Mouse (Mus musculus) forebrain, embryonic 12.5 days (tissue): ENCODE data around the gene Gckr. TPM values are rescaled to one million over a fixed set of nuclear protein-coding genes. Genes with fewer than 3 reads are reported as not detected.
"Not testable (repeated sequence)": the region's sequence is repeated elsewhere in the genome, so short reads cannot be mapped to it uniquely, and the experiment has no call there.

ENCODE experiments used
- ATAC-seq: fragments of 200-750 bp; cut with Nextera tagmentation; 2 replicates; pipeline ENCODE4 v1.8.0; 2017; ENCODE audit warnings: moderate TSS enrichment; ENCODE audit not compliant: low FRiP score
- H3K27ac ChIP-seq: fragments of 300-500 bp; sonication (generic); 2 replicates; pipeline ENCODE4 v1.5.1; 2016; ENCODE audit warnings: mild to moderate bottlenecking
- H3K27me3 ChIP-seq: fragments of 300-500 bp; sonication (generic); 2 replicates; pipeline ENCODE4 v1.6.1; 2016; ENCODE audit warnings: mild to moderate bottlenecking
- H3K36me3 ChIP-seq: fragments of 300-500 bp; sonication (generic); replicated peaks from 2 replicates; pipeline ENCODE4 v1.6.1; 2016; ENCODE audit warnings: mild to moderate bottlenecking
- H3K4me1 ChIP-seq: fragments of 300-500 bp; sonication (generic); 2 replicates; pipeline ENCODE4 v1.6.1; 2016
- H3K4me2 ChIP-seq: fragments of 300-500 bp; sonication (generic); 2 replicates; pipeline ENCODE4 v1.6.1; 2016; ENCODE audit warnings: mild to moderate bottlenecking, moderate library complexity
- H3K4me3 ChIP-seq: fragments of 300-500 bp; sonication (generic); replicated peaks from 2 replicates; pipeline ENCODE4 v1.5.1; 2016; ENCODE audit warnings: mild to moderate bottlenecking
- H3K9ac ChIP-seq: fragments of 300-500 bp; sonication (generic); 2 replicates; pipeline ENCODE4 v1.6.1; 2016; ENCODE audit warnings: mild to moderate bottlenecking
- H3K9me3 ChIP-seq: fragments of 300-500 bp; sonication (generic); 2 replicates; pipeline ENCODE4 v1.6.1; 2016
- WGBS: fragments of 180-500 bp; shearing (Covaris S2); methylation state at CpG from one replicate; pipeline ENCODE4 v1.1.7; 2016; 5-methylcytosine and 5-hydroxymethylcytosine counted together
- polyA plus RNA-seq: library from polyadenylated mRNA; unstranded; fragments of >200 nt; fragmentation: Nextera tagmentation; extraction: Ambion mirVana; gene quantifications from 2 replicates; pipeline ENCODE4 v1.2.1, GENCODE M21; 2016

Gene Gckr
- polyA plus RNA-seq, 1 experiment from 2014 or later: not detected

DNA sequence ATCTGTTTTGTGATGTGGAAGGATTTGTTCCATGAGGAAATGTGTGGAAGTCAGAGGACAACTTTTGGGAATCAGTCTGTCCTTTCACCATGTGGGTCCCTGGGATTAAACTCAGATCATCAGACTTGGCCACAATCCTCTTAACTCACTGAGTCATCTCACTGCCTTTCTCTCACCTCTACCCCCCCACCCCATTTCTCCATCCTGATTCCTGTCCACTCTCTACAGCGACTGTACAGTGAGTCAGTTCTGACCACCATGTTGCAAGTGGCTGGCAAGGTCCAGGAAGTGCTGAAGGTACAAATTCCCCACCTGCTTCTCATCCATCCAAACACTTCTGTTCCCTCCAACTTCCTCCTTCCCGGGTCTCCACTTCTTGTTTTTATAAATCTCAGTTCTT is 1.2 kb downstream of the Gckr start:
- Histone ChIP-seq H3K4me2 (no peak overlapping the region), H3K27ac (no peak overlapping the region), H3K9me3 (no peaks in the 10 kb centered on the region), H3K36me3 (peaks cover 2% of the 10 kb centered on the region; the same call in 1 of the 2 replicates), H3K4me1 (peaks cover 19% of the 10 kb centered on the region), H3K27me3 (no peaks in the 10 kb centered on the region; the same call in 1 of the 2 replicates), H3K4me3 (no peak overlapping the region), H3K9ac (no peak overlapping the region)
- WGBS: 79% methylated on average over 2 of the region's 2 CpGs
- ATAC-seq: no peak

DNA sequence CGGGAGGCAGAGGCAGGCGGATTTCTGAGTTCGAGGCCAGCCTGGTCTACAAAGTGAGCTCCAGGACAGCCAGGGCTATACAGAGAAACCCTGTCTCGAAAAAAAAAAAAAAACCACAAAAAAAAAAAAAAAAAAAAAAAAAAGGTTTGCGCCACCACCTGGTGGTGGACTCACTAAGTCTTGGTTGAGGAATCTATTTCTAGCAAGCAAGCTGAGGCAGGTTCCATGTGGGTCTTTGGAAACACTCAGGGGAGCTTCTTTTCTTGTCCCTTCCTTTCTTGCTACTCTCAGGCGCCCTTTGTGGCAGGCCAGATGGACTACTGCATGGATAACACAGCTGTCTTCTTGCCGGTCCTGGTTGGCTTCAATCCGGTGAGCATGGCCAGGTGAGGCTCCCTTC is 4.6 kb downstream of the Gckr start:
- H3K4me2 ChIP-seq: no peak overlapping the region
- no peaks in the 10 kb centered on the region for H3K36me3 ChIP-seq
- H3K4me3 ChIP-seq: no peak overlapping the region
- no peaks in the 10 kb centered on the region; the same call in 1 of the 2 replicates for H3K27me3 ChIP-seq
- no peak for ATAC-seq
- H3K4me1 ChIP-seq: no peaks in the 10 kb centered on the region
- no peak overlapping the region for H3K27ac ChIP-seq
- WGBS: 77% methylated on average over 8 of the region's 8 CpGs
- no peak overlapping the region for H3K9ac ChIP-seq
- no peaks in the 10 kb centered on the region for H3K9me3 ChIP-seq

- ATAC-seq: no peak
- Histone ChIP-seq H3K4me3 (no peak overlapping the region), H3K27ac (no peak overlapping the region), H3K4me1 (no peaks in the 10 kb centered on the region), H3K9ac (no peak overlapping the region), H3K9me3 (no peaks in the 10 kb centered on the region), H3K27me3 (no peaks in the 10 kb centered on the region), H3K36me3 (no peaks in the 10 kb centered on the region), H3K4me2 (no peak overlapping the region)
- WGBS: 88% methylated on average over 6 of the region's 6 CpGs
Measured at GRCm38 (mm10) chr5:31303093-31303492, 5.8 kb downstream of the Gckr start.

- Histone ChIP-seq H3K9ac (no peak overlapping the region), H3K27me3 (no peaks in the 10 kb centered on the region), H3K4me1 (no peaks in the 10 kb centered on the region), H3K36me3 (no peaks in the 10 kb centered on the region), H3K4me3 (no peak overlapping the region), H3K27ac (no peak overlapping the region), H3K4me2 (no peak overlapping the region), H3K9me3 (no peaks in the 10 kb centered on the region)
- WGBS: 89% methylated on average over 8 of the region's 8 CpGs
- no peak for ATAC-seq
Measured at GRCm38 (mm10) chr5:31312806-31313205, 15.6 kb downstream of the Gckr start.

DNA sequence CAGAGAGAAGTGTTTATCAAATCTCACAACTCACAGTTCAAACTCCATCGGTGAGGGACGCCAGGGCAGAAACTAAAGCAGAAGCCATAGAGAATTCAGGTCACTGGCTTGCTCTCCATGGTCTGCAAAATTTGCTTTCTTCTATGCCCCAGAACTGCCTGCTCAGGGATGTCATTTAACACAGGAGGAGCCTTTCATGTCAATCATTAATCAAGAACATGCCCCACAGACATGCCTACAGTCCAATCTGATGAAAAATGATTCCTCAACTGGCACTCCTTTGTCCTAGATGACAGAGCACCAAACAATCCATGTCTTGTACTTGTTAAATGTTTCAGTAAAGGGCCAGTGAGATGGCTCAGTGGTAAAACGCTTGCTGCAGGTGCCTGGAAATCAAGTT is 25.5 kb downstream of the Gckr start:
- WGBS: 88% methylated on average over 3 of the region's 3 CpGs
- ATAC-seq: no peak
- no peaks in the 10 kb centered on the region for H3K27me3 ChIP-seq

DNA sequence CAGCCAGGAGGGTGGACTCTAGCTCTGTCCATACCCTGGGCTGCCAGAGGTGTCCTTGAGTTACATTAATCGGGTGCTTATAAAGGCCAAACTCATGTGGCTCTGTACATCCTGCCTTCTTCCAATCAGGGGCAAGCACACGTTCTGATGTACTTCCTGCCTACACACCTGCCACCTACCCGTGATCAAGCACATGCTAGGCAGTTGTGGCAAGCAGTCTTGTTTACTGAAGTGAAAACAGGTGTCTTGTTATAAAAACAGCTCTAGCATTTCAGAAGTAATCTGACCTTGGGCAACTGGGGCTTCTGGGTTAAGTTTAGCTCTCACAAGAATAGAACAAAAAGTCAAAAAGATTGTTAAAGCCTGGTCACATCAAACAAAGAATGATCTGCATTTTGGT is 26.8 kb downstream of the Gckr start:
- H3K36me3 ChIP-seq: no peaks in the 10 kb centered on the region
- no peak for ATAC-seq
- H3K27me3 ChIP-seq: no peaks in the 10 kb centered on the region
- no peak overlapping the region for H3K9ac ChIP-seq
- no peak overlapping the region for H3K4me3 ChIP-seq
- no peak overlapping the region for H3K27ac ChIP-seq
- no peaks in the 10 kb centered on the region for H3K4me1 ChIP-seq
- no peaks in the 10 kb centered on the region for H3K9me3 ChIP-seq
- 74% methylated on average over 3 of the region's 3 CpGs for WGBS
- H3K4me2 ChIP-seq: no peak overlapping the region

More for the DNA sequence above, 25.5 kb downstream of the Gckr start:
- Histone ChIP-seq H3K4me1 (no peaks in the 10 kb centered on the region), H3K36me3 (no peaks in the 10 kb centered on the region), H3K9ac (no peak overlapping the region), H3K9me3 (no peaks in the 10 kb centered on the region), H3K4me3 (no peak overlapping the region), H3K27ac (no peak overlapping the region), H3K4me2 (no peak overlapping the region)

- Histone ChIP-seq H3K4me3 (no peak overlapping the region), H3K9ac (no peak overlapping the region), H3K4me2 (no peak overlapping the region), H3K27me3 (no peaks in the 10 kb centered on the region), H3K4me1 (no peaks in the 10 kb centered on the region), H3K27ac (no peak overlapping the region), H3K9me3 (no peaks in the 10 kb centered on the region), H3K36me3 (no peaks in the 10 kb centered on the region)
- WGBS: 14% methylated on average over 5 of the region's 5 CpGs
- ATAC-seq: no peak
Measured at GRCm38 (mm10) chr5:31326850-31327249, 29.6 kb downstream of the Gckr start.

- H3K9me3 ChIP-seq: 0 out of 2 replicates have a peak, but pooled peaks cover 3% of the 10 kb centered on the region
- no peak overlapping the region for H3K4me3 ChIP-seq
- no peaks in the 10 kb centered on the region for H3K27me3 ChIP-seq
- no peak for ATAC-seq
- no peak overlapping the region for H3K4me2 ChIP-seq
- 36% methylated on average over 7 of the region's 7 CpGs for WGBS
- no peak overlapping the region for H3K27ac ChIP-seq
- H3K9ac ChIP-seq: no peak overlapping the region
- no peaks in the 10 kb centered on the region for H3K4me1 ChIP-seq
- no peaks in the 10 kb centered on the region for H3K36me3 ChIP-seq
Measured at GRCm38 (mm10) chr5:31328255-31328654, 31.0 kb downstream of the Gckr start.

GRCm38 (mm10) chr5:31357586-31357985 is 60.3 kb downstream of the Gckr start:
- H3K9ac ChIP-seq, H3K4me3 ChIP-seq, H3K27me3 ChIP-seq, H3K36me3 ChIP-seq, H3K9me3 ChIP-seq, ATAC-seq, H3K4me2 ChIP-seq, H3K27ac ChIP-seq, H3K4me1 ChIP-seq: not testable (repeated sequence)
- 80% methylated on average over 16 of the region's 16 CpGs for WGBS

GRCm38 (mm10) chr5:31360955-31361354 is 63.7 kb downstream of the Gckr start:
- Histone ChIP-seq H3K36me3 (no peaks in the 10 kb centered on the region), H3K27ac (no peak overlapping the region), H3K4me2 (no peak overlapping the region), H3K4me3 (no peak overlapping the region), H3K4me1 (no peaks in the 10 kb centered on the region), H3K27me3 (no peaks in the 10 kb centered on the region), H3K9me3 (no peaks in the 10 kb centered on the region), H3K9ac (no peak overlapping the region)
- ATAC-seq: no peak
- whole genome bisulfite sequencing: 66% methylated on average over 6 of the region's 6 CpGs

Other genes starting within 250 kb of the Gckr start
- gene Atraid, start 249.1 kb upstream of the Gckr start, polyA plus RNA-seq: 96.6 and 100 TPM in 2 replicates
- gene Slc5a6, start 248.5 kb upstream of the Gckr start, polyA plus RNA-seq: 11.1 and 12.1 TPM in 2 replicates
- gene Cad, start 242.7 kb upstream of the Gckr start, polyA plus RNA-seq: 45.4 and 54.1 TPM in 2 replicates
- gene Dnajc5g, start 191.2 kb upstream of the Gckr start, polyA plus RNA-seq: not detected in 2 replicates
- 2.3 and 2.9 TPM in 2 replicates for gene Slc30a3, start 189.2 kb upstream of the Gckr start, polyA plus RNA-seq
- not detected in 2 replicates for gene Trim54, start 180.7 kb upstream of the Gckr start, polyA plus RNA-seq
- gene Ucn, start 158.6 kb upstream of the Gckr start, polyA plus RNA-seq: not detected in 2 replicates
- gene Mpv17, start 143.2 kb upstream of the Gckr start, polyA plus RNA-seq: 47.0 and 47.2 TPM in 2 replicates
- gene Gm29609, start 117.5 kb upstream of the Gckr start, polyA plus RNA-seq: 1.7 and 2.1 TPM in 2 replicates
- gene Gtf3c2, start 117.3 kb upstream of the Gckr start, polyA plus RNA-seq: 102 and 110 TPM in 2 replicates
- gene Snx17, start 104.2 kb upstream of the Gckr start, polyA plus RNA-seq: 138 and 141 TPM in 2 replicates
- 65.0 and 72.0 TPM in 2 replicates for gene Eif2b4, start 104.0 kb upstream of the Gckr start, polyA plus RNA-seq
- 14.3 and 17.7 TPM in 2 replicates for gene Zfp513, start 95.1 kb upstream of the Gckr start, polyA plus RNA-seq
- 169 TPM in 2 replicates for gene Ppm1g, start 76.8 kb upstream of the Gckr start, polyA plus RNA-seq
- 137 and 139 TPM in 2 replicates for gene Nrbp1, start 56.6 kb upstream of the Gckr start, polyA plus RNA-seq
- gene Gm9970, start 56.2 kb upstream of the Gckr start, polyA plus RNA-seq: 0.54 and 0.89 TPM in 2 replicates
- 4.7 and 6.7 TPM in 2 replicates for gene Krtcap3, start 45.8 kb upstream of the Gckr start, polyA plus RNA-seq
- gene Ift172, start 6.3 kb upstream of the Gckr start, polyA plus RNA-seq: 46.1 and 47.8 TPM in 2 replicates
- gene Fndc4, start 1.4 kb upstream of the Gckr start, polyA plus RNA-seq: 62.2 and 66.3 TPM in 2 replicates
- gene Zfp512, start 155.0 kb downstream of the Gckr start, polyA plus RNA-seq: 93.9 and 100 TPM in 2 replicates
- not detected in 2 replicates for gene 4930548H24Rik, start 188.3 kb downstream of the Gckr start, polyA plus RNA-seq
- gene Gpn1, start 197.3 kb downstream of the Gckr start, polyA plus RNA-seq: 78.7 and 79.3 TPM in 2 replicates
- 33.6 and 34.0 TPM in 2 replicates for gene Slc4a1ap, start 229.6 kb downstream of the Gckr start, polyA plus RNA-seq
- gene Supt7l, start 230.4 kb downstream of the Gckr start, polyA plus RNA-seq: 29.8 and 30.1 TPM in 2 replicates